Comparison of ENCODE assay signal across 23 mouse cellular contexts in genomic region chr1:130864741-130865140, GRCm38 (mm10). TPM values are rescaled to one million over a fixed set of nuclear protein-coding genes. Genes with fewer than 3 reads are reported as not detected.
DNase-seq lines count a peak whose midpoint lies in the region; ATAC-seq lines count a peak whose summit lies in the region.
"Had no signal": no experiment of that assay in that cellular context is flagged by ENCODE, and none has a peak within 500 bp of the region (broad histone marks: within the 10 kb centered on the region; RNA-seq: fewer than 3 reads in every experiment).

No protein-coding gene starts in this region.

- H3K36me3 ChIP-seq in splenic B cell, adult 2 months (ENCODE audit: control insufficient read depth, insufficient read depth, low read length, poor library complexity, severe bottlenecking), result no peaks in the 10 kb centered on the region
- H3K36me3 ChIP-seq: embryonic facial prominence, embryonic 13.5 days; embryonic facial prominence, embryonic 15.5 days; forebrain, embryonic 10.5 days; forebrain, embryonic 12.5 days had no signal

- intact Hi-C loops in heart, postnatal 10 days (cut with DNase I), result no loop called here

- peak; percentile 8; the same call in 1 of the 2 replicates for ATAC-seq in cerebellum, adult (ENCODE audit: insufficient number of reproducible peaks, low FRiP score, low TSS enrichment)
- 0 out of 2 replicates have a peak, but pooled peaks have one; percentile 11 for ATAC-seq in monocyte, adult 5-6 weeks (replicated peaks; ENCODE audit: insufficient number of reproducible peaks, low FRiP score, low TSS enrichment, poor library complexity, severe bottlenecking)
- ATAC-seq: forebrain, embryonic 14.5 days; forebrain, embryonic 16.5 days had no signal

- H3K27me3 ChIP-seq in splenic B cell, adult 2 months (ENCODE audit: control insufficient read depth, insufficient read depth, low read length, poor library complexity, severe bottlenecking), result no peaks in the 10 kb centered on the region
- H3K27me3 ChIP-seq: embryonic facial prominence, embryonic 13.5 days; embryonic facial prominence, embryonic 15.5 days; forebrain, embryonic 12.5 days had no signal

- no peak for DNase-seq in cerebellum, adult 9-10 months
- peak; percentile 27 to 42 for DNase-seq in spleen, postnatal 36 days (ENCODE audit: low spot score in 2 of 2)
- no peak for DNase-seq in spleen, postnatal 4 days (ENCODE audit: low spot score in 2 of 2)
- peak; percentile 57 for DNase-seq in splenic B cell, adult 2 months (ENCODE audit: low read depth, low spot score)
- no peak for DNase-seq in heart, postnatal 10 days
- DNase-seq in urinary bladder, postnatal 14 days (ENCODE audit: low spot score), result no peak
- DNase-seq: adrenal gland, adult 8-10 months; adrenal gland, postnatal 36 days; cerebellum, postnatal 14 days; embryo, embryonic 11 days had no signal

RNA-seq across cellular contexts. Expression of gene Fcmr, which starts 0.7 kb away (rescaled TPM):
- total RNA-seq in monocyte, adult 5-6 weeks (2017), result 27.7 to 41.4 TPM (median 29.9 TPM) in 3 replicates
- total RNA-seq in heart, postnatal 10 days (2021), result under 1 TPM; 0.47 to 0.86 TPM
- total RNA-seq: adrenal gland, postnatal 36 days; common myeloid progenitor, adult 5-6 weeks; ES-E14; MEL had no signal

RNA-seq across cellular contexts. Expression of gene Il24, which starts 22.5 kb away (rescaled TPM):
- not detected in 3 replicates for total RNA-seq in monocyte, adult 5-6 weeks (2017)
- not detected for total RNA-seq in heart, postnatal 10 days (2021)
- total RNA-seq: adrenal gland, adult 18-20 months; adrenal gland, adult 8-10 months; adrenal gland, postnatal 14 days; adrenal gland, postnatal 36 days; common myeloid progenitor, adult 5-6 weeks; MEL had no signal

RNA-seq across cellular contexts. Expression of gene Pigr, which starts 38.3 kb away (rescaled TPM):
- total RNA-seq in monocyte, adult 5-6 weeks (2017), result 0.19 TPM in 1 of 3 replicates, not detected in the others
- not detected for total RNA-seq in heart, postnatal 10 days (2021)
- total RNA-seq: common myeloid progenitor, adult 5-6 weeks; MEL had no signal

RNA-seq across cellular contexts. Expression of gene Il20, which starts 46.5 kb away (rescaled TPM):
- total RNA-seq in monocyte, adult 5-6 weeks (2017), result not detected in 3 replicates
- not detected for total RNA-seq in heart, postnatal 10 days (2021)
- total RNA-seq: adrenal gland, adult 18-20 months; adrenal gland, adult 8-10 months; adrenal gland, postnatal 14 days; adrenal gland, postnatal 36 days; common myeloid progenitor, adult 5-6 weeks; ES-E14; MEL had no signal

Comparison
In these comparisons a context has a peak if more than half of its experiments do, and no peak if none do; other contexts are left out.
1. DNase-seq: peak in spleen, postnatal 36 days (2 of 2) and splenic B cell, adult 2 months (single experiment); none in cerebellum, adult 9-10 months (single experiment), spleen, postnatal 4 days (0 of 2), heart, postnatal 10 days (0 of 2) and urinary bladder, postnatal 14 days (single experiment).
2. RNA of gene Fcmr, which starts 0.7 kb away (total RNA-seq): 27.7 to 41.4 TPM in monocyte, adult 5-6 weeks; 0.47 to 0.86 TPM in heart, postnatal 10 days; every median in the first group is over 10 times any median in the second.